18 mouse cellular contexts compared by ENCODE assay signal in the genomic region with DNA sequence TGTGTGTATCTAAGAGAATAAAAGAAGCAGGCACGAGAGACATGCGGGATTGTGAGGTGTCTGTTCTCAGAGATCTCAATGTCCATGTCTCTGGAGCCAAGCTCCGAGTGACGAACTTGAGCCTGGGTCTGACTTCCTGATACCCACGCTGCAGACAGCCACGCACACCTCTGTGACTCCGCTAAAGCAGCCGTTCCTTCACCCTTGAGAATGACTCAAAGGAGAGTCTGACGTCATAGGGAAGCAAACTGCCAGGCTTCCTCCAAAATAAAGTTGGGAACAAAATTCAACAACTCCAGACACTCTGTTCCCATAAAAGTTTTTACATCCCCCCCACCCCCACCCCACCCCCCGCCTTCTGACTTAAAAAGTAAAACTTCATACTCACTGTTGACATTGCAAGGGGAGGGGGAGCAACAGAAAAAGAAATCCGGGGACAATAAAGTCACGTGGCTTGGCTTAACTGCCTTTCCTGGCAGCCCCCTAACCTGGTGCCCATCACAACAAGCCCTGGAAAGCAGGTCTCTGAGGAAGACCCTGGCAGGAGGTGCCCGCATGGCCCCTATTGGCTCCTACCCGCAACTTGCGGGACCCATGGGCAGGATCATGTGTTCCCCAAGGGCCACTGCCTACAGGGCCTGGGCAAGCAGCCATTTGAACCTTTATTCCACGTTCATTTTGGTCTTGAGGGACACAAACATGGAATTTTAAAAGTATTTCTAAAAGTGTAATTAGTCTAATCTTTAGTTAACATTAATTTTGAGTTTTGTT. TPM values are rescaled to one million over a fixed set of nuclear protein-coding genes. Genes with fewer than 3 reads are reported as not detected.
DNase-seq lines count a peak whose midpoint lies in the region; ATAC-seq lines count a peak whose summit lies in the region.
"Had no signal": no experiment of that assay in that cellular context is flagged by ENCODE, and none has a peak within 500 bp of the region (broad histone marks: within the 10 kb centered on the region; RNA-seq: fewer than 3 reads in every experiment).

No protein-coding gene starts in this region.

- ATAC-seq in midbrain, embryonic 11.5 days (ENCODE audit: low FRiP score) = no peak
- ATAC-seq in midbrain, embryonic 13.5 days = no peak
- no peak for ATAC-seq in forebrain, embryonic 14.5 days
- ATAC-seq: midbrain, embryonic 15.5 days had no signal

- H3K36me3 ChIP-seq in midbrain, embryonic 11.5 days (ENCODE audit: control insufficient read depth, insufficient read depth, low read length) = no peaks in the 10 kb centered on the region
- no peaks in the 10 kb centered on the region for H3K36me3 ChIP-seq in midbrain, embryonic 13.5 days
- no peaks in the 10 kb centered on the region for H3K36me3 ChIP-seq in forebrain, embryonic 14.5 days (ENCODE audit: control insufficient read depth, insufficient read depth, low read length)
- H3K36me3 ChIP-seq: embryonic facial prominence, embryonic 13.5 days; forebrain, embryonic 12.5 days; midbrain, embryonic 15.5 days; neural tube, embryonic 12.5 days had no signal

- H3K4me2 ChIP-seq in midbrain, embryonic 11.5 days = no peak overlapping the region
- no peak overlapping the region for H3K4me2 ChIP-seq in midbrain, embryonic 13.5 days (replicated peaks)
- no peak overlapping the region for H3K4me2 ChIP-seq in forebrain, embryonic 14.5 days (ENCODE audit: low read length)
- H3K4me2 ChIP-seq: neural tube, embryonic 12.5 days had no signal

- no peak overlapping the region for H3K27ac ChIP-seq in midbrain, embryonic 11.5 days (ENCODE audit: low read depth, low read length)
- no peak overlapping the region for H3K27ac ChIP-seq in midbrain, embryonic 13.5 days
- no peak overlapping the region for H3K27ac ChIP-seq in forebrain, embryonic 14.5 days (ENCODE audit: low read depth, low read length)
- H3K27ac ChIP-seq: kidney, postnatal 0 days; midbrain, embryonic 15.5 days; neural tube, embryonic 12.5 days had no signal

- H3K27me3 ChIP-seq in midbrain, embryonic 11.5 days (ENCODE audit: control insufficient read depth, insufficient read depth, low read length) = no peaks in the 10 kb centered on the region
- H3K27me3 ChIP-seq in midbrain, embryonic 13.5 days = no peaks in the 10 kb centered on the region
- H3K27me3 ChIP-seq in forebrain, embryonic 14.5 days (replicated peaks; ENCODE audit: control insufficient read depth, insufficient read depth, low read length) = no peaks in the 10 kb centered on the region
- H3K27me3 ChIP-seq: embryonic facial prominence, embryonic 13.5 days; forebrain, embryonic 12.5 days; midbrain, embryonic 15.5 days; neural tube, embryonic 12.5 days had no signal

- peak; percentile 47 for DNase-seq in gastrocnemius, adult 18-20 months (ENCODE audit: low spot score)
- DNase-seq in gastrocnemius, postnatal 14 days = no peak
- peak; percentile 84 for DNase-seq in midbrain, embryonic 11.5 days (ENCODE audit: low spot score, missing footprints)
- peak; percentile 56 for DNase-seq in heart, postnatal 4 days
- DNase-seq in forebrain, embryonic 14.5 days (ENCODE audit: low spot score) = no peak
- no peak for DNase-seq in cerebellum, adult 9-10 months
- DNase-seq in cerebellum, adult 11 months = no peak
- DNase-seq: cerebellum, postnatal 25 days; layer of hippocampus, adult 9-11 months; left cerebral cortex, postnatal 4 days; lung, embryonic 14.5 days; thymus, adult 18-20 months had no signal

- no peak overlapping the region for H3K9ac ChIP-seq in midbrain, embryonic 11.5 days (ENCODE audit: low read length)
- H3K9ac ChIP-seq in midbrain, embryonic 13.5 days (replicated peaks) = no peak overlapping the region
- no peak overlapping the region for H3K9ac ChIP-seq in forebrain, embryonic 14.5 days (ENCODE audit: low read length)
- H3K9ac ChIP-seq: embryonic facial prominence, embryonic 13.5 days; forebrain, embryonic 12.5 days; lung, embryonic 14.5 days; midbrain, embryonic 15.5 days; neural tube, embryonic 12.5 days had no signal

- peaks cover 3% of the 10 kb centered on the region; the same call in 1 of the 2 replicates for H3K4me1 ChIP-seq in midbrain, embryonic 11.5 days (ENCODE audit: control insufficient read depth, insufficient read depth, low read length)
- H3K4me1 ChIP-seq in midbrain, embryonic 13.5 days (replicated peaks) = peaks cover 12% of the 10 kb centered on the region
- peaks cover 5% of the 10 kb centered on the region; the same call in 1 of the 2 replicates for H3K4me1 ChIP-seq in forebrain, embryonic 14.5 days (ENCODE audit: control insufficient read depth, insufficient read depth, low read length)

- no peaks in the 10 kb centered on the region for H3K9me3 ChIP-seq in midbrain, embryonic 11.5 days (ENCODE audit: control insufficient read depth, low read length)
- H3K9me3 ChIP-seq in midbrain, embryonic 13.5 days = no peaks in the 10 kb centered on the region
- no peaks in the 10 kb centered on the region for H3K9me3 ChIP-seq in forebrain, embryonic 14.5 days (replicated peaks; ENCODE audit: control insufficient read depth, low read length)
- H3K9me3 ChIP-seq: embryonic facial prominence, embryonic 13.5 days; forebrain, embryonic 12.5 days; midbrain, embryonic 15.5 days; neural tube, embryonic 12.5 days had no signal

- no peak overlapping the region for H3K4me3 ChIP-seq in midbrain, embryonic 11.5 days (ENCODE audit: low read depth, low read length)
- H3K4me3 ChIP-seq in midbrain, embryonic 13.5 days (replicated peaks) = no peak overlapping the region
- H3K4me3 ChIP-seq in forebrain, embryonic 14.5 days (ENCODE audit: low read depth, low read length) = no peak overlapping the region
- H3K4me3 ChIP-seq: embryonic facial prominence, embryonic 13.5 days; forebrain, embryonic 12.5 days; midbrain, embryonic 15.5 days; neural tube, embryonic 12.5 days had no signal

- WGBS in midbrain, embryonic 11.5 days = 84% methylated on average over 16 of the region's 16 CpGs
- WGBS in midbrain, embryonic 13.5 days = 85% methylated on average over 16 of the region's 16 CpGs
- WGBS in forebrain, embryonic 14.5 days = 85% methylated on average over 16 of the region's 16 CpGs

- intact Hi-C loops in gastrocnemius, postnatal 14 days (cut with DNase I; ENCODE audit: low total_unique reads) = loop anchor here (10.0 kb wide), 1 partner anchor 76 kb away; no protein-coding TSS in a partner anchor

RNA-seq across cellular contexts. Expression of a gene that starts 12.5 kb away (rescaled TPM):
- 10 to 100 TPM; 12.9 to 15.9 TPM for total RNA-seq in gastrocnemius, adult 18-20 months (2021)
- 10 to 100 TPM; 20.8 to 22.6 TPM for total RNA-seq in gastrocnemius, postnatal 14 days (2021)
- 7.1 and 8.4 TPM in 2 replicates for polyA plus RNA-seq in midbrain, embryonic 11.5 days (2014; fragmentation: Nextera tagmentation; extraction: Ambion mirVana)
- 3.6 and 4.6 TPM in 2 replicates for polyA plus RNA-seq in midbrain, embryonic 13.5 days (2015; fragmentation: Nextera tagmentation; extraction: Ambion mirVana)
- total RNA-seq in heart, postnatal 4 days (2021) = 10 to 100 TPM; 68.2 to 73.4 TPM
- polyA plus RNA-seq in forebrain, embryonic 14.5 days (2014; fragmentation: Nextera tagmentation; extraction: Ambion mirVana) = 2.5 and 3.6 TPM in 2 replicates

RNA-seq across cellular contexts. Expression of a gene that starts 41.5 kb away (rescaled TPM):
- total RNA-seq in gastrocnemius, adult 18-20 months (2021) = 1 to 10 TPM; 3.5 to 4.3 TPM
- 1 to 10 TPM; 3.6 to 5.7 TPM for total RNA-seq in gastrocnemius, postnatal 14 days (2021)
- polyA plus RNA-seq in midbrain, embryonic 11.5 days (2014; fragmentation: Nextera tagmentation; extraction: Ambion mirVana) = 26.4 and 29.9 TPM in 2 replicates
- 23.7 and 24.9 TPM in 2 replicates for polyA plus RNA-seq in midbrain, embryonic 13.5 days (2015; fragmentation: Nextera tagmentation; extraction: Ambion mirVana)
- 10 to 100 TPM; 10.1 to 13.1 TPM for total RNA-seq in heart, postnatal 4 days (2021)
- polyA plus RNA-seq in forebrain, embryonic 14.5 days (2014; fragmentation: Nextera tagmentation; extraction: Ambion mirVana) = 29.5 and 31.7 TPM in 2 replicates

Comparison
In these comparisons a context has a peak if more than half of its experiments do, and no peak if none do; other contexts are left out.
1. DNase-seq: peak in gastrocnemius, adult 18-20 months (single experiment), midbrain, embryonic 11.5 days (single experiment) and heart, postnatal 4 days (single experiment); none in gastrocnemius, postnatal 14 days (single experiment), forebrain, embryonic 14.5 days (single experiment), cerebellum, adult 9-10 months (single experiment) and cerebellum, adult 11 months (single experiment).